Mouse (Mus musculus) spleen, adult 12 weeks (tissue): ENCODE data around the gene Cdkal1.

ENCODE experiments used
- DNase-seq: peaks from one replicate; pipeline ENCODE4 v3.0.0; 2022; ENCODE audit warnings: low spot score

Gene Cdkal1

GRCm38 (mm10) chr13:29766377-29766776 is 89.1 kb downstream of the Cdkal1 start:
- DNase-seq, result no peak

GRCm38 (mm10) chr13:29765296-29765695 is 90.2 kb downstream of the Cdkal1 start:
- DNase-seq, result no peak

GRCm38 (mm10) chr13:29759691-29760467 is 95.6 kb downstream of the Cdkal1 start:
- no peak for DNase-seq

GRCm38 (mm10) chr13:29756052-29756451 is 99.4 kb downstream of the Cdkal1 start:
- DNase-seq, result no peak

GRCm38 (mm10) chr13:29753254-29753653 is 102.2 kb downstream of the Cdkal1 start:
- no peak for DNase-seq

GRCm38 (mm10) chr13:29752061-29752460 is 103.4 kb downstream of the Cdkal1 start:
- DNase-seq, result no peak

- no peak for DNase-seq
Measured at GRCm38 (mm10) chr13:29751201-29751600, 104.3 kb downstream of the Cdkal1 start.

GRCm38 (mm10) chr13:29747347-29747647 is 108.2 kb downstream of the Cdkal1 start:
- DNase-seq, result no peak

GRCm38 (mm10) chr13:29746501-29747346 is 108.8 kb downstream of the Cdkal1 start:
- DNase-seq, result no peak

GRCm38 (mm10) chr13:29745073-29745472 is 110.4 kb downstream of the Cdkal1 start:
- no peak for DNase-seq

GRCm38 (mm10) chr13:29744188-29744587 is 111.3 kb downstream of the Cdkal1 start:
- no peak for DNase-seq

GRCm38 (mm10) chr13:29743761-29744160 is 111.7 kb downstream of the Cdkal1 start:
- no peak for DNase-seq

- no peak for DNase-seq
Measured at GRCm38 (mm10) chr13:29737675-29738461, 117.6 kb downstream of the Cdkal1 start.

- no peak for DNase-seq
Measured at GRCm38 (mm10) chr13:29734496-29734895, 121.0 kb downstream of the Cdkal1 start.

- no peak for DNase-seq
Measured at GRCm38 (mm10) chr13:29726154-29726825, 129.2 kb downstream of the Cdkal1 start.

- no peak for DNase-seq
Measured at GRCm38 (mm10) chr13:29724855-29725254, 130.6 kb downstream of the Cdkal1 start.

GRCm38 (mm10) chr13:29723150-29723549 is 132.3 kb downstream of the Cdkal1 start:
- no peak for DNase-seq

GRCm38 (mm10) chr13:29721206-29721605 is 134.3 kb downstream of the Cdkal1 start:
- DNase-seq, result no peak

GRCm38 (mm10) chr13:29716550-29716949 is 138.9 kb downstream of the Cdkal1 start:
- no peak for DNase-seq

GRCm38 (mm10) chr13:29715241-29715841 is 140.1 kb downstream of the Cdkal1 start:
- no peak for DNase-seq

- no peak for DNase-seq
Measured at GRCm38 (mm10) chr13:29707620-29708019, 147.9 kb downstream of the Cdkal1 start.

GRCm38 (mm10) chr13:29701400-29701799 is 154.1 kb downstream of the Cdkal1 start:
- DNase-seq, result no peak
